Mouse (Mus musculus) adrenal gland, postnatal 36 days (tissue): Measurements from ENCODE around the gene C2cd5. TPM values are rescaled to one million over a fixed set of nuclear protein-coding genes. Genes with fewer than 3 reads are reported as not detected.
A peak's percentile ranks its signal among the peaks of the same experiment; 100 is the strongest.

Source experiments
- DNase-seq, 2 experiments: peaks; one replicate each; pipeline ENCODE4 v3.0.0; 2021; ENCODE audit warnings: mixed read lengths in 1 of 2
- total RNA-seq, 2 experiments: library from RNA; stranded (reverse); gene quantifications; 2 replicates each; pipeline ENCODE4 v1.2.3; 2021

The C2cd5 gene
- total RNA-seq, 2 experiments from 2014 or later, result 18.3 to 19.2 TPM

- DNase-seq, result peak in 1 of 2 experiments; percentile 10
Observed at GRCm38 (mm10) chr6:143115505-143115904, 15.6 kb upstream of the C2cd5 start.

DNA sequence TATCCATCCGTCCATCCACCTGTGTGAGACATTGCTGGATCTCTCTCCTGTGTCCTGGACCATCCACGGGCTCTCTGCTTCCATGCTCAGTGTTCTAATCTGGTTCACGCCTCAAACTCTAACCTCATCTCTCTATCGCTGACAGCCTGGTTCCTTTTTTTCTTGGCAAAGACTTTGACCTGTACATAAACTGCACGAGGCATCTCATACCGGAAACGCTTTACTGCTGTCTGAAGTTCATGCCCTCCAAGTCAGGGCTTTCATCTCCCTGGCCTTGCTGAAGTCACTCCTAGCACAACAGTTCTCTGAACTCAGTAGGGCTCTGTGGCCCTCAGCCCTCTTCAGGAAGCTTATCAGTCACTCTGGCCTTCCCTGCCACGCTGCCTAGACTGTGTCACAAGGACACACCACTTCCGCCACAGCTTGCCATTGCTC, 15.1 kb upstream of the C2cd5 start:
- peak; percentile 65 to 73 for DNase-seq

DNA sequence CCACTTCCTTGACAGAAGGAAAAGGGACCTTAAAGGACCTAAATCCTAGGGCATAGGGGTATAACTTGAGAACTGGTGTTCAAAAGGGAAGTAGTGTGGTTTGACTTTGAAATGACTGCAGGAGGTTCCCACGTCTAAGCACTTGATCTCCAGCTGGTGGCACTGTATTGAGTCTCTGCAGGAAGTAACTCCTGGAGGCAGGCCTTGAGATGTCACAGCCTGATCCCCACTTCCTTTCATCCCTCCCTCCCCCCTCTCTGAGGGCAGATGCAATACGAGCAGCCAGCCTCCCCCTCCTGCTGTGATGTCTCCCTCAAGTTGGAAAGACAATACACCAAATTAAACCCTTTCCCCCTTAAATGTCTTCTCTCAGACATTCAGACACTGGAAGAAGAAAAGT, 14.6 kb upstream of the C2cd5 start:
- peak; percentile 59 to 75 for DNase-seq

DNA sequence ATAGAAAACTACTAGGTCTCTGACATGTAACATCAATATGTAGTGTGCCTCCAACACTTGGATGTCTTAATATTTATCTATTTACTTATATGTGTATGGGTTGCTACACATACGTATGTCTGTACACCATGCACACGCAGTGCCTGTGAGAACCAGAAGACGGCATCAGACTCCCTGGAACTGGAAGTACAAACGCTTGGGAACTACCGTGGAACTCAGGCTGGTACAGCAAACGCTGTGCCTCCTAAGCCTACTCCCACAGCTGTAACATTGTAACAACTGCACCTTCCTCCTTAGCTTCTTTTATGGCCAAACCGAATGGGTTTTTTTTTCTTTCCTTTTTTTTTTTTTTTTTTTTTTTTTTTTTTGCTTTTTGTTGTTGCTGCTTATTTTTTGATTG, 10.4 kb upstream of the C2cd5 start:
- DNase-seq, result peak in 1 of 2 experiments; percentile 9

DNA sequence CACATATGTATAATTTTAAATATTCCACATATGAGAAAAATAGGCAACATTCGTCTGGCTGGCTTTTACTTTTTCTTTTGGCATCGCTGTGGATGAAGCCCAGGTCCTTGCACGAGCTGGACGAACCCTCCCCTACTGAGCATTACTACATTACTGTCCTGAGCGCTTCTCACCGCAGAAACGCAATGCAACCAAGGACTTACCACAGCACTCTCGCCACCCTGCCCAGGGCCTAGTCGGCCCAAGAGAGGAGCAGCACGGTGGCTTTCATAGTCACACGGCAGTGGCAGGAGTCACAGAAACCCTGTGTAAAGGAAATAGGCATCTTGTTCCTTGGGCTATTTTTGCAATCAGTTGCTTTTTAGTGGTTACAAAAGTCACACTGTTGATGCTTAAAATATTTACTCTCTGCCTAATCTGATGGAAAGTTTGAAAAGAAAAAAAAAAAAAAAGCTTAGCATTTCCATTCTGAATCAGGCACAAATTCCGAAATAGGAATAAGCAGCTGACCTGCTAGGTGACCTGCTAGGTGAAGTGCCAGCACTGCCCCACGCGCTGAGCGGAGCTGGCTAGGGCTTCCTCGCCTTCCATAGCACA, 9.8 kb upstream of the C2cd5 start:
- no peak for DNase-seq

- no peak for DNase-seq
Observed at GRCm38 (mm10) chr6:143108031-143108430, 8.1 kb upstream of the C2cd5 start.

DNA sequence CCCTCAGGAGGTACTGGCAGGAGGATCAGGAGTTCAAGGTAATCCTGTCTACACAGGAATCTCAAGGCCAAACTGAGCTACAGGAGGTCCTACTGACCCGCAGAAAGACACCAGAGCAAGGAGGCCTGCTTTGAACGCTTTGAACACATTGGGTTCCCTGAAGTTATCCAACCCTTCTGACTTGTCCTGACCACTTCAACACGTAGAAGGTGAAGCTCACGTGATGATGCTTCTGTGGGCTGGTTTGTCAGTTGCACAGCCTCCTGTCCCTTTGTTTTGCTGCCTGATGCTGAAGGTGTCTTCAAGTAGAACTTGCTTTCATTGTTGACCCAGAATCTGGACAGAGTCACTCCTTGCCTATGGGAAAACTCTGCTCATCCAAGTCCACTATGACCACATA, 7.7 kb upstream of the C2cd5 start:
- DNase-seq, result no peak

- DNase-seq, result no peak
Observed at GRCm38 (mm10) chr6:143105766-143106165, 5.8 kb upstream of the C2cd5 start.

DNA sequence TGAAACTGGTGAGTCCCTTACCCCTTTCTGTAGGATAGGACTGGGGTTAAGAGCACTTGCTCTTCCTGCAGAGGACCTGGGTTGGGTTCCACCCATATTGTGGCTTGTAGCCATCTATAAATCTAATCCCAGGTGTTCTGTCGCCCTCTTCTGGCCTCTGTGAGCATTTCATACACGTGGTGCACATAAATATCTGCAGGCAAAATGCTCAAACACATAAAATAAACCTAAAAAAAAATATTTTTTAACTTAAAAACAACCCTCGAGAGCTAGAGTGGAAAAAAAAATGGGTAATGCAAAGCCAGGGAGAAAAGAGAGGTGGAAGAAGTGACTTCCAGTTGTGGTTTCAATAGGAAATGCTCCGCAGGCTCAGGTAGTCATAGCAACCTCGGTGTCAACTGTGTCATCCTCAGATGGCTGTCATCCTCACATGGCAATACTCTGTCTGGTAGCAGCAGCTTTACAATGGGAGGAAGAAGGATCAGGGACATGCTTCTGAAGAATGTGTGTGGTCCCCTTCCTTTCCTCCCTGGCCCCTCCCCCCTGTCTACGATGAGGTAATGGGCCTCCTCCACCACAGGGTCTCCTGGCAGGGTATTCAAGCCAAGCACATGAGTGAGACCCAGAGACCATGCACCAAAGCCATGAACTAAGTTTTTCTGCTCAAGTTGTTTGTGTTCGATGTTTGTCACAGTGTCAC, 4.2 kb upstream of the C2cd5 start:
- no peak for DNase-seq

DNA sequence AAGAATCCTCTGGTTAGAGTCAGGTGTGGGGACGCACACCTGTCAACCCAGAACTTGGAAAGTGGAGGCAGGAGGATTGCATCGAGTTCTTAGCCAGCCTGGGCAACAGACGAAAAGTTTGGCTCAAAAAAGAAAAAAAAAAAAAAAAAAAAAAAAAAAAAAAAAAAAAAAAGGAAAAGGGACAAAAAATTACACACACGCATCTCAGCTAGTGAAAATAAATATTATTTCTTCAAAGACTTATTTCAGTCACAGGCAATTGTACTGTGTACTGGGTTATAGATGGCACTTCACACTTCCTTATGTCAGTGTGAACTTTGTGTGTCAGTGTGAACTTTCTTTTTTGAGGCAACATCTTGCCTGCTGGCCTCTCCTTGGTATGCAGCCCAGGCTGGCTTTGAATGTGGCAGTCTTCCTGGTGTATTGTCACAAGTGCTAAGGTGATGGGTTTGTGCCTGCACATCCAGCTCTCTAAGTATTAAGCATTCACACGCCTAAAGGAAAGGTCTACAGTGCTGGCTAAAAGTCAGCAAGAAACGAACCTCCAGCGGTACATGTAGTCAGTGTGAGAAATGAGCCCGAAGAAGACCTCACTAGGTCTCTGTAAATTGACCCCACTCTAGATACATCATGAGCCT, 656 bp upstream of the C2cd5 start:
- DNase-seq, result no peak

DNA sequence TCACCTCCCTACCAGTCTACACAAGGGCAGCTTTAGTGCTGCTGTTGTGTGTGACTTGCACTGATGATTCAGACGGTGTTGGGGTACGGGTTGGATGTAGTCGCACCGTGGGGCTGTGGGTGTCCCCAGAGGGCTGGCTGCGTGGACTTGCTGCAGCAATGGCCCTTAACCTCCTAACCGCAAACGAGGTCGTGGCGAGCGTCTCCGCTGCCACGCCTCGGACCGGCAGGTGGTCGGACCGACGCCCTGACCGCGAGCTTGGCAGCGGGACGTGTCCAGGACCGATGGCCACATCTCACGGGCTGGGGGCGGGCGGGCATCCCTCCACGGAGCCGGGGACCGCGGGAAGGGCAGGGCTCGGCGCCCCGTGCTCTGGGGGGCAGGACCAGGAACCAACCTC, 660 bp downstream of the C2cd5 start:
- DNase-seq, result peak; percentile 48 to 65

DNA sequence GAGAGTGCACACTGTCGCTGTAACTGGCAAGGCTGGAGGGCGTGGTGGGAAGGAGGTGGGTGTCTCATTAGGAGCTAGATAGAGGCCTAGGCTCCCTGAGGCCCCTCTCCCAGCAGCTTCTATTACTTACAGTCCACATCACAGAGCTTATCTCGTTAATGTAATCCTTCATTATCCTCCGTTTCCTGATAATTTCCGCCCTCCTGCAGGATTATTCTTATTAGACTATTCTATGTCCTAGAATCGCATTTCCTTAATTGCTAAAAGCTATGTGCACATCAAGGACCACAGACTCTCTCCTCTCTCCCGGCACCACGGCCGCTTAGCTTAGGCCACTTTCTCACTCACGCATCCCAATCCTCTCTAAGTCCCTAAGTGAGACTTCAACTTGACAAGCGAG, 4.8 kb downstream of the C2cd5 start:
- no peak for DNase-seq

DNA sequence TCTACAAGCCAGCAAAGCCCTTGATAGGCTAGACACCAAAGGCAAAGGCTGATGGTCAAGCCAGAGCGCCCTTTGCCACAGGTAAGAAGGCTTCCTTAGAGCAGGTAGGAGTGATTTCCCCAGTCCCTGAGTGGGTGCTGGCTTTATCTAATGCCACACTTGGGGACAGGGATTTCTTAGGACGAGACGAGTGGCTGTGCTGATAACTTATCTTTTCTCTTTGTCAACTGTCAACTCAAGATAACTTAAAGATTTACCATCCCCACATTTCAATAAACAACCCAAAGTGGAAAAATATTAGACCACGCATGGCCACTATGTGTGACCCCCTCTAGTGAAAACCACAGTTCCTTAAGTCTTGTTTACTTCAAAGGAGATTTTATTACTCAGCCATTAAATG, 7.1 kb downstream of the C2cd5 start:
- no peak for DNase-seq

DNA sequence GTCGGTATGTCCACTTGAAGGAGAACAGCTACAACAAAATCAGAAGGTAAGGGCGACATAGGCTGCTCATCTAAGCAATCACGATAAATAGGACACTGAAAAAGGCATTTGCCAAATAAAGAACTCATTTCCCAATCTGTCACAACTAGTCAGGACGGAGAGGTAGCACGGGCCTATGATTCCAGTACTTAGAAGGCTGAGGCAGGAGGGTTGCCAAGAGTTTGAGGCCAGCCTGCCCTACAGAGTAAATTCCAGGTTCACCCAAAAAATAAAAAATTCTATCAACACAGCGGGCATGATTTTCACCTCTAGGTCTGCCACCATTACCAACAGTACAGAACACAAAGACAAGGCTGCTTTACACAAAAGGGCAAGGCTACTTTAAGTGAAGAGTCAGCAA, 8.9 kb downstream of the C2cd5 start:
- DNase-seq, result no peak

- no peak for DNase-seq
Observed at GRCm38 (mm10) chr6:143087332-143087731, 12.6 kb downstream of the C2cd5 start.

GRCm38 (mm10) chr6:143085898-143086297, 14.0 kb downstream of the C2cd5 start:
- no peak for DNase-seq

DNA sequence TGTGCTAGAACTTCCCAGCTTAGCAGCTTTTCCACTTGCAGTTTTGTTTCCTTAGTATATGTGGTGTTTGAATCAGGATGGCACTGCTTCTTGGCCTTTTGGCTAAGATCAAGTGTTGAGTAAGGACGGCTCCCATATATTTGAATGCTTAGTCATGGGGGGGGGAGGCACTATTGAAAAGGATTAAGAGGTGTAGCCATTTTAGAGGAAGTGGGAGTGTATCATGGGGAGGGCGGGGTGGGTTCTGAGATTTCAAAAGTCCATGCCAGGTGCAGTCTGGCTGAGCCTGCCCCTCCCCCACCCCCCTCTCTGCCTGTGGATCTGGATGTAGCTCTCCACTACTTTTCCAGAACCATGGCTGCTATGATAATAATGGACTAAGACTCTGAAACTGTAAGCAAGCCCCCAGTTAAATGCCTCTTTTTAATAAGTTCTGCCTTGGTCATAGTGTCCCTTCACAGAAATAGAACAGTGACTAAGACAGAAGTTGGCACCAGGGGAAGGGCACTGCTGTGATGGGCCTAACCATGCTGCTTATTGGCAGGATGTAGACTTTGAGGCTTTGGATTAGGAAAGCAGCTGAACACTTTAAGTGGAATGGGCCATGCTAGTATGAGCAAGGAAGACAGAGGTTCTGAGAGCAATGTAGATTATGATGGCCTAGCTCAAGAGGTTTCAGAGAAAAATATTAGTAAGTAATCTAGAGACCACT, 15.5 kb downstream of the C2cd5 start:
- peak in 1 of 2 experiments; percentile 13 for DNase-seq

GRCm38 (mm10) chr6:143081479-143082106, 18.3 kb downstream of the C2cd5 start:
- DNase-seq, result no peak

GRCm38 (mm10) chr6:143080774-143081173, 19.2 kb downstream of the C2cd5 start:
- DNase-seq, result no peak

DNA sequence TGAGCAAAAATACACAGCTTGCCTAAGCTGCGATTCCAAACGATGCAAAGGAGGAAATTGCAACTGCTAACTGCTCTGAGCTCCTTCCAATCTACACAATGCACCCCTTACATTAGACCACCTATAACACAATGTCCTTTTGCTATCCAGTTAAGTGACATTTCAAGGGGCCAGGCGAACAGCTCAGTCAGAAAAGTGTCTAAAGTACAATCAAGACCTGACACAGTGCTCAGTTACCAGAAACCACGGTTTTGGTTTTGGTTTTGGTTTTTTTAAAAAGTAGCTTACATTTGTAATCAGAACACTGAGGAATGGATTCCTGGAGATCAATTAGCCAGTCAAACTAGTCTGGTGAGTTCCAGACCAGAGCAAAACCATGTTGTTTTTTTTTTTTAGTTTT, 20.8 kb downstream of the C2cd5 start:
- DNase-seq, result no peak

DNA sequence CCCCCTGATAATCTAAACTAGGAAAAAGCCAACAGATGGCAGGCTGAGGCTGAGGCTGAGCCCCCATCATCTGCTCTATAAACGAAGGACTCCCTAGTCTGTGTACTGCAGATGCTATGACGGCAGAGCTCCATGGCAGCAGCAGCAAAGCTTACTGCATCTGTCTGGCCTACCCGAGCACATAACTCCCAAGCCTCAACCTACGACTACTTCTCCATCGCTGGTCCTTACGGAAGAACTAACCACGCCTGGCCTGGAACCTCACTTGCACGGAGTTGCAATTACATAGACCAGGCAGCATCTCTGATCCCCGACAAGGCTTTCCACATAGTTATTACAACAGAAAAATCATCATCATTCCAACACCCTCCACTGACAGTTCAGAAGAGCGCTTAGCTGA, 23.5 kb downstream of the C2cd5 start:
- DNase-seq, result no peak

GRCm38 (mm10) chr6:143073914-143074313, 26.0 kb downstream of the C2cd5 start:
- no peak for DNase-seq
